Mouse (Mus musculus): ENCODE results near the gene Zfp119a. TPM values are rescaled to one million over a fixed set of nuclear protein-coding genes. Genes with fewer than 3 reads are reported as not detected.

Gene Zfp119a
- total RNA-seq (2023): 9.7 to 11.3 TPM (median 10.7 TPM) in 4 replicates

GRCm38 (mm10) chr17:55878636-55879369 is at the start of gene Zfp119a:
Gene Zfp119a, minus strand, starts transcription at chr17:55878930.

Other genes with a start within 250 kb of the Zfp119a start
- 30.8 to 37.3 TPM (median 36.3 TPM) in 4 replicates for gene Pot1b, start 166.3 kb downstream of the Zfp119a start, total RNA-seq (2023)
- 0.92 to 2.0 TPM (median 1.4 TPM) in 4 replicates for gene Adgre4, start 128.9 kb downstream of the Zfp119a start, total RNA-seq (2023)
- 19.1 to 20.5 TPM (median 19.2 TPM) in 4 replicates for gene Zfp959, start 13.2 kb upstream of the Zfp119a start, total RNA-seq (2023)
- gene Zfp119b, start 70.6 kb upstream of the Zfp119a start, total RNA-seq (2023): 3.3 to 6.1 TPM (median 5.2 TPM) in 4 replicates
- 14.2 to 17.7 TPM (median 15.5 TPM) in 4 replicates for gene Ebi3, start 73.7 kb upstream of the Zfp119a start, total RNA-seq (2023)
- 44.4 to 50.9 TPM (median 50.3 TPM) in 4 replicates for gene Yju2, start 80.2 kb upstream of the Zfp119a start, total RNA-seq (2023)
- 0.81 to 2.9 TPM (median 1.8 TPM) in 4 replicates for gene Shd, start 91.5 kb upstream of the Zfp119a start, total RNA-seq (2023)
- not detected in 4 replicates for gene Fsd1, start 107.6 kb upstream of the Zfp119a start, total RNA-seq (2023)
- 1.2 TPM in 1 of 4 replicates, not detected in the others for gene Stap2, start 126.7 kb upstream of the Zfp119a start, total RNA-seq (2023)
- gene Mpnd, start 126.8 kb upstream of the Zfp119a start, total RNA-seq (2023): 57.6 to 74.2 TPM (median 66.5 TPM) in 4 replicates
- gene Sh3gl1, start 157.7 kb upstream of the Zfp119a start, total RNA-seq (2023): 90.4 to 97.0 TPM (median 94.7 TPM) in 4 replicates
- 2.7 to 4.1 TPM (median 3.2 TPM) in 4 replicates for gene Chaf1a, start 161.5 kb upstream of the Zfp119a start, total RNA-seq (2023)
- gene Ubxn6, start 196.1 kb upstream of the Zfp119a start, total RNA-seq (2023): 65.9 to 73.7 TPM (median 71.6 TPM) in 4 replicates
- gene Hdgfl2, start 200.7 kb upstream of the Zfp119a start, total RNA-seq (2023): 105 to 126 TPM (median 115 TPM) in 4 replicates
- gene Plin4, start 230.9 kb upstream of the Zfp119a start, total RNA-seq (2023): not detected in 4 replicates
- gene Plin5, start 238.7 kb upstream of the Zfp119a start, total RNA-seq (2023): not detected in 4 replicates
- gene Lrg1, start 243.1 kb upstream of the Zfp119a start, total RNA-seq (2023): not detected in 4 replicates